Mouse (Mus musculus): ENCODE measurements at regions not wholly inside any gene's neighbourhood (a gene's known extent, or its start where the extent isn't known, plus 50 kb on each side); places are given as distances from the start of the nearest gene placed in this dataset.
"Not testable (repeated sequence)": the region's sequence is repeated elsewhere in the genome, so short reads cannot be mapped to it uniquely, and the experiment has no call there.

GRCm38 (mm10) chr13:89375526-89376474 lies 163.8 kb upstream of the Hapln1 start:
- no peak for ATAC-seq (ENCODE audit: insufficient number of reproducible peaks, low FRiP score, low TSS enrichment, low read depth)
- Histone ChIP-seq H3K27me3 (no peaks in the 10 kb centered on the region), H3K4me3 (no peak overlapping the region), H3K27ac (no peak overlapping the region), H3K9me3 (no peaks in the 10 kb centered on the region), H3K4me2 (no peak overlapping the region), H3K36me3 (no peaks in the 10 kb centered on the region), H3K9ac (no peak overlapping the region), H3K4me1 (no peaks in the 10 kb centered on the region)
- WGBS, result 88% methylated on average over 4 of the region's 4 CpGs

DNA sequence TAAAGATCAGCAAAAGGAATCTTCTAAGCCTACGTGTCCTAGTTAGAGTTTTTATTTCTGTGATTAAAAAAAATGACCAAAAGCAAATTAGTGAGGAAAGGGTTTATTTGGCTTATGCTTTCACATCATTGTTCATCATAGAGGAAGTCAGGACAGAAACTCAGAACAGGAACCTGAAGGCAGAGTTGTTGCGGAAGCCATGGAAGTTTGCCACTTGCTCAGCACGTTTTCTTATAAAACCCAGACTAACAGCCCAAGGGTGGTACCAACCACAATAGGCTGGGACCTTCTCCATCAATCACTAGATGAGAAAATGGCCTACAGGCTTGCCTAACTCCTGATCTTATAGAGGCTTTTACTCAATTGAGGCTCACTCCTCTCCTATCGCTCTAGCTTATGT lies 161.2 kb upstream of the Hapln1 start:
- WGBS, result 83% methylated on average over 4 of the region's 4 CpGs
- Histone ChIP-seq H3K4me1 (no peaks in the 10 kb centered on the region), H3K4me2 (no peak overlapping the region), H3K9me3 (no peaks in the 10 kb centered on the region), H3K27ac (no peak overlapping the region), H3K9ac (no peak overlapping the region), H3K27me3 (no peaks in the 10 kb centered on the region), H3K36me3 (no peaks in the 10 kb centered on the region), H3K4me3 (no peak overlapping the region)
- no peak for ATAC-seq (ENCODE audit: insufficient number of reproducible peaks, low FRiP score, low TSS enrichment, low read depth)

GRCm38 (mm10) chr13:89383619-89384190 lies 155.9 kb upstream of the Hapln1 start:
- not testable (repeated sequence) for ATAC-seq (ENCODE audit: insufficient number of reproducible peaks, low FRiP score, low TSS enrichment, low read depth); H3K4me3 ChIP-seq; H3K4me1 ChIP-seq; H3K27me3 ChIP-seq; H3K9me3 ChIP-seq; H3K4me2 ChIP-seq; H3K27ac ChIP-seq; H3K36me3 ChIP-seq; H3K9ac ChIP-seq
- WGBS, result 87% methylated on average over 16 of the region's 16 CpGs

DNA sequence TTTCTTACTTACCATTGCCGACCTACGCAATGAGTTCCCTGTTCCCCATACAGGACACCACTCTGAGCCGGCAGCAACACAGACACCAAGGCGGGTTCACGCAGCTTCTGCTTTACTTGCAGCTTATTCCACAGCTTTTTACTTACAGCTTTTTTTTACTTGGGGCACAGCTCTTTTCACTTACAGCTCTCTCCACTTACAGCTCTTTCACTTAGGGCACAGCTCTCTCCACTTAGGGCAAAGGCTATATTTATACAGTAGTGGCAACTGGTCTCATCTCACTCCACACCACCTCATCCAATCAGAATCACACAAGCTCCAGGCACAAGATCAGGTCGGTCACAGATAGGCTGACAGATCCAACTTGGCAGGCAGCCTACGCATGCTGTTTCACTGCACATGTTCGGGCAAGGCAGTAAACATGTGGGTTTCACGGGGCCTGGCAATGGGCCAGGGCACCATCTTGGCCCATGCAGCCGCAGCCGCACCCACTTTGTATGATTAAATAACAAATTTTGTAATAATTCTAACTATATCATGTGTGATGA lies 154.9 kb upstream of the Hapln1 start:
- no peak overlapping the region for H3K4me2 ChIP-seq
- H3K4me1 ChIP-seq, result 0 out of 2 replicates have a peak, but pooled peaks cover 4% of the 10 kb centered on the region
- H3K4me3 ChIP-seq, result no peak overlapping the region
- no peaks in the 10 kb centered on the region for H3K27me3 ChIP-seq
- peak overlapping the region; percentile 6; the same call in 1 of the 2 replicates for H3K27ac ChIP-seq
- 55% methylated on average over 11 of the region's 11 CpGs for WGBS
- H3K9me3 ChIP-seq, result no peaks in the 10 kb centered on the region
- H3K36me3 ChIP-seq, result no peaks in the 10 kb centered on the region
- ATAC-seq (ENCODE audit: insufficient number of reproducible peaks, low FRiP score, low TSS enrichment, low read depth), result no peak
- no peak overlapping the region for H3K9ac ChIP-seq

GRCm38 (mm10) chr13:89387416-89387815 lies 152.2 kb upstream of the Hapln1 start:
- ATAC-seq (ENCODE audit: insufficient number of reproducible peaks, low FRiP score, low TSS enrichment, low read depth), result no peak

DNA sequence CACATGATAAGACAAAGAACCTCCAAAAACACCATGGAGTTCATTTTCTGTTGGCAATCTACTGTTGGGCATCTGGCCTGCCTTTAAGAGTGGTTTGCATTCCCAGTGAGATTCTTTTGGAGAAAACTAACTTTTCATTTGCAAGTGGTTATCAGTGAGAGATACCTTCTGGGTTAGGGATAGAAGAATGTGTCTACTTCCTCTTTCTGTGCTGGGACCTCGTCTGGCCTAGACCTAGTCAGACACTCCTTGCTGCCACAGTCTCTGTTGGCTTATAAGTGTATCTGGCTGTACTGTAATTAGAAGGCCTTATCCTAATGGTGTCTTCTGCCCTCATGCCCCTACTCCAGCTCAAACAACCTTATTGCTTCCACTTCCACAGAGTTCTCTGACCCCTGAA lies 150.4 kb upstream of the Hapln1 start:
- Histone ChIP-seq H3K9me3 (no peaks in the 10 kb centered on the region), H3K9ac (no peak overlapping the region), H3K36me3 (no peaks in the 10 kb centered on the region), H3K27ac (no peak overlapping the region), H3K4me1 (0 out of 2 replicates have a peak, but pooled peaks cover 4% of the 10 kb centered on the region), H3K4me2 (no peak overlapping the region), H3K27me3 (no peaks in the 10 kb centered on the region), H3K4me3 (no peak overlapping the region)
- ATAC-seq (ENCODE audit: insufficient number of reproducible peaks, low FRiP score, low TSS enrichment, low read depth), result no peak
- 25% methylated on average over 1 of the region's 1 CpGs for WGBS

More at GRCm38 (mm10) chr13:89387416-89387815, 152.2 kb upstream of the Hapln1 start:
- WGBS, result 100% methylated on average over 1 of the region's 1 CpGs
- Histone ChIP-seq H3K4me1 (0 out of 2 replicates have a peak, but pooled peaks cover 4% of the 10 kb centered on the region), H3K4me2 (no peak overlapping the region), H3K9me3 (no peaks in the 10 kb centered on the region), H3K36me3 (no peaks in the 10 kb centered on the region), H3K27ac (no peak overlapping the region), H3K4me3 (no peak overlapping the region), H3K9ac (no peak overlapping the region), H3K27me3 (no peaks in the 10 kb centered on the region)

GRCm38 (mm10) chr13:89394717-89395344 lies 144.8 kb upstream of the Hapln1 start:
- Histone ChIP-seq H3K9me3 (no peaks in the 10 kb centered on the region), H3K9ac (no peak overlapping the region), H3K27me3 (no peaks in the 10 kb centered on the region), H3K27ac (peak overlapping the region; percentile 60), H3K36me3 (no peaks in the 10 kb centered on the region), H3K4me2 (no peak overlapping the region), H3K4me1 (no peaks in the 10 kb centered on the region), H3K4me3 (no peak overlapping the region)
- WGBS, result 49% methylated on average over 5 of the region's 5 CpGs
- ATAC-seq (ENCODE audit: insufficient number of reproducible peaks, low FRiP score, low TSS enrichment, low read depth), result no peak

DNA sequence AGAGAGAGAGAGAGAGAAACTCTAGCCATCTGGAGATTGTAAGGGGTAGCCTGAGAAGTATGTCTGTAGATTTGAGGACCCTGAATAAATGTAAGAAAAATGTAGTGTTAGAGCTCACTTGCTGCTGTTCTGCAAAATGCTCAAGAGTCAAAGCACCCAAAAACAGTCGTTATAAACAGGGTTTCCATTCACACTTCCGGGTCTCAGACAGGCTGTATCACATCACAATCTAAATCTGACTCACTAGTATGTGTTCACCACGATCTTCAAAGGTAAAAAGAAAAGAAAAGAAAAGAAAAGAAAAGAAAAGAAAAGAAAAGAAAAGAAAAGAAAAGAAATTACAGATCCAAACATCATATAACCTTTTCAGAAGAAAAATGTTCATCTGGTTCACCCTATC lies 143.7 kb upstream of the Hapln1 start:
- Histone ChIP-seq H3K27ac (peak overlapping the region; percentile 29; the same call in 1 of the 2 replicates), H3K4me3 (no peak overlapping the region), H3K36me3 (no peaks in the 10 kb centered on the region), H3K4me1 (no peaks in the 10 kb centered on the region), H3K4me2 (no peak overlapping the region), H3K27me3 (no peaks in the 10 kb centered on the region), H3K9ac (no peak overlapping the region), H3K9me3 (no peaks in the 10 kb centered on the region)
- no peak for ATAC-seq (ENCODE audit: insufficient number of reproducible peaks, low FRiP score, low TSS enrichment, low read depth)
- 68% methylated on average over 3 of the region's 3 CpGs for WGBS

DNA sequence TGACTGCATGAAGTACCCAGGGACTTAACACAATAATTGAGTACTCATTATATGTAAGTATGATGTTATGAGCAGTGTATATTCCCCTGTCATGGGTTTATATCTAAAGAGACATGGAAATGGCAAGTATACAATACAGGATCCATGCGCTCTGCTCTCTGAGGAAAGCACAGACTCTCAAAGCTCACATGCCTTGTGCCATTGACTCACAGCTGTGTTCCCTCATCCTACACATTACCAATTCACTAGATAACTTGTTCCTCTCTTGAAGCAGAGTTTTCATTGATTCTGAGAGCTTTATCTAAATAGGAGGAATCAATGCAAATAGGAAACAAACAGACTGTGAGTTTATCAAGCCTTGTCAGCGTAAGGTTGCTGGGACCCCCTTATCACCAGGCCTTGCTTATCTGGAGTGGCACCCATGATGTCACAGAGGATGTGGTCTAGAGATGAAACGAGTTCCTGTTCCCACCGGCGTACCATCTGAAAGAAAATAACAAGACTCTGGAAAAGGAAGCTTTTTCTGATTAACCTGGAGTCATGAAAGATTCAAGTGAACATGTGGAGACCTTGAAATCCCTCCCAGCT lies 138.4 kb upstream of the Hapln1 start:
- H3K9me3 ChIP-seq, result no peaks in the 10 kb centered on the region
- ATAC-seq (ENCODE audit: insufficient number of reproducible peaks, low FRiP score, low TSS enrichment, low read depth), result no peak
- H3K9ac ChIP-seq, result no peak overlapping the region
- H3K4me2 ChIP-seq, result no peak overlapping the region
- H3K27ac ChIP-seq, result no peak overlapping the region
- H3K27me3 ChIP-seq, result no peaks in the 10 kb centered on the region
- H3K4me1 ChIP-seq, result no peaks in the 10 kb centered on the region
- 74% methylated on average over 5 of the region's 5 CpGs for WGBS
- H3K4me3 ChIP-seq, result no peak overlapping the region
- no peaks in the 10 kb centered on the region for H3K36me3 ChIP-seq

GRCm38 (mm10) chr13:89410504-89410903 lies 129.1 kb upstream of the Hapln1 start:
- H3K9ac ChIP-seq, result no peak overlapping the region
- no peak overlapping the region for H3K27ac ChIP-seq
- no peaks in the 10 kb centered on the region for H3K9me3 ChIP-seq
- no peak overlapping the region for H3K4me2 ChIP-seq
- 81% methylated on average over 2 of the region's 2 CpGs for WGBS
- no peaks in the 10 kb centered on the region for H3K27me3 ChIP-seq
- no peak for ATAC-seq (ENCODE audit: insufficient number of reproducible peaks, low FRiP score, low TSS enrichment, low read depth)
- no peaks in the 10 kb centered on the region for H3K36me3 ChIP-seq
- H3K4me3 ChIP-seq, result no peak overlapping the region
- no peaks in the 10 kb centered on the region for H3K4me1 ChIP-seq

- H3K9me3 ChIP-seq, result no peaks in the 10 kb centered on the region
- WGBS, result 73% methylated on average over 1 of the region's 1 CpGs
These were observed 126.7 kb upstream of the Hapln1 start for GRCm38 (mm10) chr13:89412768-89413487.

More at GRCm38 (mm10) chr13:89412768-89413487, 126.7 kb upstream of the Hapln1 start:
- Histone ChIP-seq H3K4me2 (no peak overlapping the region), H3K4me1 (no peaks in the 10 kb centered on the region), H3K27ac (no peak overlapping the region), H3K9ac (no peak overlapping the region), H3K4me3 (no peak overlapping the region), H3K27me3 (no peaks in the 10 kb centered on the region), H3K36me3 (no peaks in the 10 kb centered on the region)
- no peak for ATAC-seq (ENCODE audit: insufficient number of reproducible peaks, low FRiP score, low TSS enrichment, low read depth)
